Mouse (Mus musculus) G1E-ER4 (cell line): Measurements from ENCODE around the gene Chchd4. TPM values are rescaled to one million over a fixed set of nuclear protein-coding genes. Genes with fewer than 3 reads are reported as not detected.

ENCODE experiments used
- GATA1 ChIP-seq: IDR thresholded peaks from one replicate; pipeline ENCODE4 v1.8.0; 2012; ENCODE audit warnings: low read length, inconsistent platforms
- polyA plus RNA-seq: library from polyadenylated mRNA; stranded (reverse); fragments of >175 nt; gene quantifications from 2 replicates; pipeline ENCODE4 v1.2.3, GENCODE M21; 2012

Chchd4 gene
- polyA plus RNA-seq, 1 experiment = 20.6 TPM

DNA sequence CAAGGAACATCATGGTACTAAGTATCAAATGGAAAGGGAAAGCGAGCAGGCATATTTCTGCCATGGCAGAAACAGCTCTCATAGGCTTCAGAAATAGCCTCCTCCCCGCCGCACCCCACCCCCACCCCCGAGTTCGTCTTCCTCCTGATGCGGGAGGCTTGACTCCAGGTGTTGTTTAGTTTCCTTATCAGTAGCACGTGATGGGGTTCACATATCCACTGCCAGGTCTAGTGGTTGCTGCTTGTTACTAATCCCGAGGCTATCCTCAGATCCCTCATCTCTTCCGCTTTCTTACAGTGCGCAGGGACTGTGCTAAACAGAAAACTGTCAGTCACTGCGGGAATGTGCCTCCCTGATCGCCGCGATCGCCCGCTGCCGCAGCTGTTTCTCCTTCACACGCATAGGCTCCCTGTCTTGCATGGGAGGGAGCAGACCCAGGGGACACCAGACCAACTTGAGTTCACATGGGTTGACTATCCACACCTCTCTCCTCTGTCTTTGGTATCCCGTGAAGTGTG lies 32.1 kb downstream of the Chchd4 start:
- no peak for TF ChIP-seq GATA1

DNA sequence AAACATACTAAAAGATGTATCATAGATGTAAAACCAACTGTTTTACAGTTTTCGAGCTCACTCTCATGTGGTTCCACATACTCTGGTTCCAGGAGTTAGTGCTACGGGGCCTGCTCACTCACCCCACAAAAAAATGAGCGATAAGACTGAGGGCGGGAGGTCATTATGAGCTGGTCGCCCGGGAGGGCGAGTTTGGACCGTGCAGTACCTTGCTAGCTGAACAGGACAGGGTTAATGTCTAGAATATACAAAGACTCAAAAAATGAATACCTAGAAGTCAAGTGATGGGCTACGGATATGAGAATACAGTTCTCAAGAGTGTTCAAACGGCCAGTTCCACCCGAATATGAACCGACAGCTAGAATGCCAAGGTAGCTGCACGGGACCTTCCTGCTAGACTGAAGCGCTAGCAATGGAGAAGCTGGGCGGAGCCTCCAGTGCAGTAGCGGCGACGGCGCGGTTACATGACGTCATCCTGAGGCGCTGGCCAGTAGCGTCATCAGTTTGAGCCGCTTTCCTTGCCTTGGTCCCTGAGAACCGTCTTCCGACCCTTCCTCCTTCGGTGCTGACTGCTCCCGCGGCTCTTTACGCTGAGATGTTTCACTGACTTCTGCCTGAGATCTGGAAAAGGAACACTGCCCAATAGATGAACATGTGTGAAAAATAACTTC lies 32.7 kb downstream of the Chchd4 start:
- TF ChIP-seq GATA1 = no peak

DNA sequence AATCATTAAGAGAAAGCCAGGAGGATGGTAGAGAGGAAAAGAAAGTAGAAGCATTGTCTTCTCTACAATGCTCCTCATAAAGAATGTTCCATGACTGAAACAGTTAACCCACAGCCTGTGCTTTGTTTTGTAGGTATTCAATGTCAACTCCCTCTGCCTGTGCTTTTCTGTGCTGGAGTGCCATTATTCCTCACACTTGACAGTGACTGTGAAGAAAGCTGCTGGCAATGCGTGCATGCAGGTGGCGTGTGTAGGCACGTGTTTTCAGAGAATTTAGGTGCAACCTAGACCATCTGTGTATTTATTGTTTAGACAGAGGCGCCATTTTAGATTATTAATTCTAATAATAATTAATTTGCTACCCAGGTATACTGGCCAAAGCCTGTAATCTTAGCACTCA lies 49.2 kb downstream of the Chchd4 start:
- TF ChIP-seq GATA1 = no peak

DNA sequence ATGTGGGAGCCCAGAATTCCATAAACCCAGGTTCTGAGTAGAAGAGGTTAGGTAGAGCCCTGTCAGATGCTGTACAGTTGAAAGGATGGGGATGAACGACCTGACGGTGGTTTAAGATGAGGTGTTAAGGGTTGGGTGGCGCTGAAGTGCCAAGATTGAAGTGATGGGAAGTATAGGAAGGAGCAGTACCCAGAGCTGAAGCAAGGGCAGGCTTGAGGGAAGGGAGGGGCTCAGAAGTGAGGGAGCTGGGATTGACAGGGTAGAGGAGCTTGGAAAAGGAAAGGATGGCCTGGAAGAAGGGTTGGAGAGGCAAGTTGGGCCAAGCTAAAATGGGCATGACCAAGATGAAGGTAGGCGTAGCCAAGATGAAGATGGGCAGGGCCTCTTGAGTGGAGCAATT lies 51.7 kb downstream of the Chchd4 start:
- no peak for TF ChIP-seq GATA1

DNA sequence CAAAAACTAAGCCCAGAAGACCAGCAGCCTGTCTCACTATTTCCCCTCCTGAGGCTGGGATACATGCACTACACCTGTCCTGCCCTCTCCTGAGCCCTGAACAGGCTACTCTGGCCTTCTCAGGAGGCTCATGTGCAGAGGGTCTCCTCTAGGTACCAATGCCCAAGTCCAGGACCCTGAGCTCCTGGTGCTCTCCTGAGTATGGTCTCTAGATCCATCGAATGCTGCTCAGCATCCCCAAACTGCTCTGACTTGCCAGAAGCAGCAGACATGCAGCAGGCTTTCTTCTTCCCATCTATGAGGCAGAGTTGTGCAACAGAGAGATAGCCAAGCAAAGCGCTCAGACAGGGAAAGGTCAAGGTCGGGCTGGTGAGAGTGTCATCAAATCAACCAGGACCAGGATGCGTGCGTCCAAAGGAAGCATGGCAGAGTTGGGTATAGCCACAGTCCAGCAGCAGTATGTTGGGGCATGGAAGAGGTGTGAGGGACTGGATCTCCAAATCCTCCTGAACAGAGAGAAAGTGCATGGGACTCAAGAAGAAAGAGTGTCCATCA lies 56.0 kb downstream of the Chchd4 start:
- TF ChIP-seq GATA1 = no peak

- no peak for TF ChIP-seq GATA1
These were observed 57.2 kb downstream of the Chchd4 start for GRCm38 (mm10) chr6:91416146-91416545.

- TF ChIP-seq GATA1 = no peak
These were observed 58.5 kb downstream of the Chchd4 start for GRCm38 (mm10) chr6:91414890-91415289.

Other genes with a start within 250 kb of the Chchd4 start
- gene Wnt7a, start 62.2 kb downstream of the Chchd4 start, polyA plus RNA-seq = not detected in 2 replicates
- 1.4 and 3.0 TPM in 2 replicates for gene Tmem43, start 157 bp upstream of the Chchd4 start, polyA plus RNA-seq
- 7.5 and 7.8 TPM in 2 replicates for gene Xpc, start 42.3 kb upstream of the Chchd4 start, polyA plus RNA-seq
- gene Lsm3, start 42.4 kb upstream of the Chchd4 start, polyA plus RNA-seq = 9.7 and 13.3 TPM in 2 replicates
- not detected in 2 replicates for gene Slc6a6, start 210.5 kb upstream of the Chchd4 start, polyA plus RNA-seq